Mouse (Mus musculus) embryonic facial prominence, embryonic 11.5 days (tissue): ENCODE measurements around the gene Olfr1440. TPM values are rescaled to one million over a fixed set of nuclear protein-coding genes. Genes with fewer than 3 reads are reported as not detected.

Source experiments
- ATAC-seq: fragments of 200-750 bp; cut with Nextera tagmentation; replicated peaks from 2 replicates; pipeline ENCODE4 v1.8.0; 2017; ENCODE audit warnings: low read depth; ENCODE audit not compliant: insufficient number of reproducible peaks, low FRiP score, low TSS enrichment
- DNase-seq: peaks from one replicate; pipeline ENCODE4 v3.0.0-alpha.2; 2015; ENCODE audit warnings: low spot score
- H3K27ac ChIP-seq: fragments of 300-500 bp; sonication (generic); replicated peaks from 2 replicates; pipeline ENCODE4 v1.5.1; 2014; ENCODE audit warnings: mild to moderate bottlenecking, low read depth, low read length, control low read depth
- H3K27me3 ChIP-seq: fragments of 300-500 bp; sonication (generic); 2 replicates; pipeline ENCODE4 v1.6.1; 2014; ENCODE audit warnings: mild to moderate bottlenecking, low read length, moderate library complexity, mixed read lengths; ENCODE audit not compliant: control insufficient read depth, insufficient read depth
- H3K36me3 ChIP-seq: fragments of 300-500 bp; sonication (generic); replicated peaks from 2 replicates; pipeline ENCODE4 v1.6.1; 2014; ENCODE audit warnings: low read depth, mild to moderate bottlenecking, low read length, moderate library complexity, mixed read lengths; ENCODE audit not compliant: control insufficient read depth, insufficient read depth
- H3K4me1 ChIP-seq: fragments of 300-500 bp; sonication (generic); 2 replicates; pipeline ENCODE4 v1.6.1; 2014; ENCODE audit warnings: low read length, mixed read lengths; ENCODE audit not compliant: control insufficient read depth, insufficient read depth
- H3K4me2 ChIP-seq: fragments of 300-500 bp; sonication (generic); 2 replicates; pipeline ENCODE4 v1.6.1; 2014; ENCODE audit warnings: low read depth, mild to moderate bottlenecking, control low read depth, low read length, moderate library complexity
- H3K4me3 ChIP-seq: fragments of 300-500 bp; sonication (generic); 2 replicates; pipeline ENCODE4 v1.5.1; 2014; ENCODE audit warnings: low read depth, low read length, control low read depth
- H3K9ac ChIP-seq: fragments of 300-500 bp; sonication (generic); replicated peaks from 2 replicates; pipeline ENCODE4 v1.6.1; 2014; ENCODE audit warnings: mild to moderate bottlenecking, control low read depth, low read length
- H3K9me3 ChIP-seq: fragments of 300-500 bp; sonication (generic); replicated peaks from 2 replicates; pipeline ENCODE4 v1.6.1; 2016; ENCODE audit warnings: mild to moderate bottlenecking, low read length, inconsistent platforms, mixed read lengths; ENCODE audit not compliant: control insufficient read depth
- WGBS: fragments of 180-500 bp; shearing (Covaris S2); extraction: QIAGEN DNeasy Blood & Tissue Kit; methylation state at CpG from one replicate; pipeline ENCODE4 v1.1.7; 2014; 5-methylcytosine and 5-hydroxymethylcytosine counted together
- polyA plus RNA-seq: library from polyadenylated mRNA; unstranded; fragments of >200 nt; fragmentation: Nextera tagmentation; extraction: Ambion mirVana; gene quantifications from 2 replicates; pipeline ENCODE4 v1.2.1, GENCODE M21; 2014

Gene Olfr1440
- polyA plus RNA-seq, 1 experiment from 2014 or later: not detected

- no peaks in the 10 kb centered on the region for H3K36me3 ChIP-seq
- no peak for ATAC-seq
These were observed 57.9 kb downstream of the Olfr1440 start for GRCm38 (mm10) chr19:12445014-12445413.

More at GRCm38 (mm10) chr19:12445014-12445413, 57.9 kb downstream of the Olfr1440 start:
- whole genome bisulfite sequencing: 77% methylated on average over 3 of the region's 3 CpGs
- H3K4me1 ChIP-seq: no peaks in the 10 kb centered on the region
- H3K9ac ChIP-seq: no peak overlapping the region
- no peak overlapping the region for H3K27ac ChIP-seq
- H3K27me3 ChIP-seq: no peaks in the 10 kb centered on the region
- H3K9me3 ChIP-seq: no peaks in the 10 kb centered on the region
- no peak for DNase-seq
- no peak overlapping the region for H3K4me3 ChIP-seq
- no peak overlapping the region for H3K4me2 ChIP-seq

Other genes starting within 250 kb of the Olfr1440 start
- not detected in 2 replicates for gene Olfr1555-ps1, start 217.2 kb upstream of the Olfr1440 start, polyA plus RNA-seq
- not detected in 2 replicates for gene Olfr1431, start 186.6 kb upstream of the Olfr1440 start, polyA plus RNA-seq
- gene Olfr1432, start 154.7 kb upstream of the Olfr1440 start, polyA plus RNA-seq: not detected in 2 replicates
- not detected in 2 replicates for gene Olfr262, start 145.6 kb upstream of the Olfr1440 start, polyA plus RNA-seq
- not detected in 2 replicates for gene Olfr235, start 126.2 kb upstream of the Olfr1440 start, polyA plus RNA-seq
- gene Olfr1434, start 107.4 kb upstream of the Olfr1440 start, polyA plus RNA-seq: not detected in 2 replicates
- not detected in 2 replicates for gene Olfr1436, start 88.1 kb upstream of the Olfr1440 start, polyA plus RNA-seq
- gene Olfr1437, start 62.2 kb upstream of the Olfr1440 start, polyA plus RNA-seq: not detected in 2 replicates
- gene Olfr1438-ps1, start 51.4 kb upstream of the Olfr1440 start, polyA plus RNA-seq: not detected in 2 replicates
- not detected in 2 replicates for gene Olfr1441, start 30.2 kb downstream of the Olfr1440 start, polyA plus RNA-seq
- not detected in 2 replicates for gene Pfpl, start 40.6 kb downstream of the Olfr1440 start, polyA plus RNA-seq
- 0.39 and 0.60 TPM in 2 replicates for gene Mpeg1, start 73.5 kb downstream of the Olfr1440 start, polyA plus RNA-seq
- gene Dtx4, start 114.2 kb downstream of the Olfr1440 start, polyA plus RNA-seq: 14.0 and 14.4 TPM in 2 replicates
- gene Fam111a, start 158.5 kb downstream of the Olfr1440 start, polyA plus RNA-seq: 29.4 and 33.4 TPM in 2 replicates
- 0.13 and 0.18 TPM in 2 replicates for gene Gm4952, start 212.7 kb downstream of the Olfr1440 start, polyA plus RNA-seq
- gene Glyat, start 246.0 kb downstream of the Olfr1440 start, polyA plus RNA-seq: not detected in 2 replicates